Mouse (Mus musculus) adrenal gland, postnatal 4 days (tissue): Measurements from ENCODE around the gene Chd5. TPM values are rescaled to one million over a fixed set of nuclear protein-coding genes. Genes with fewer than 3 reads are reported as not detected.

Source experiments
- DNase-seq, 2 experiments: peaks; one replicate each; pipeline ENCODE4 v3.0.0; 2021 to 2022; ENCODE audit warnings: low spot score in 2 of 2, mixed read lengths in 2 of 2
- total RNA-seq, 2 experiments: library from RNA; stranded (reverse); gene quantifications; 2 replicates each; pipeline ENCODE4 v1.2.3; 2021

The Chd5 gene
- total RNA-seq, 2 experiments from 2014 or later: 19.0 to 24.7 TPM

GRCm38 (mm10) chr4:152315498-152316213 lies 22.8 kb upstream of the Chd5 start:
- no peak for DNase-seq

GRCm38 (mm10) chr4:152317631-152318033 lies 20.8 kb upstream of the Chd5 start:
- DNase-seq: no peak

GRCm38 (mm10) chr4:152318517-152319234 lies 19.8 kb upstream of the Chd5 start, which contains the start of gene Rnf207:
Gene Rnf207, minus strand, starts transcription at chr4:152318993.
- DNase-seq: peak in 1 of 2 experiments; percentile 33

- no peak for DNase-seq
Measured at GRCm38 (mm10) chr4:152321464-152321863, 17.0 kb upstream of the Chd5 start.

GRCm38 (mm10) chr4:152324641-152325562 lies 13.5 kb upstream of the Chd5 start:
- DNase-seq: no peak

- DNase-seq: peak; percentile 62 to 79
Measured at GRCm38 (mm10) chr4:152325574-152326411, 12.7 kb upstream of the Chd5 start, which contains the start of gene Rpl22. Gene Rpl22, plus strand, starts transcription at chr4:152325742.

- no peak for DNase-seq
Measured at GRCm38 (mm10) chr4:152326543-152326942, 11.9 kb upstream of the Chd5 start.

- DNase-seq: no peak
Measured at GRCm38 (mm10) chr4:152328691-152329090, 9.8 kb upstream of the Chd5 start.

- DNase-seq: peak; percentile 22 to 52
Measured at GRCm38 (mm10) chr4:152332952-152333351, 5.5 kb upstream of the Chd5 start.

GRCm38 (mm10) chr4:152333587-152333986 lies 4.9 kb upstream of the Chd5 start:
- DNase-seq: no peak

- no peak for DNase-seq
Measured at GRCm38 (mm10) chr4:152337772-152338171, 679 bp upstream of the Chd5 start.

GRCm38 (mm10) chr4:152339293-152339790 lies 891 bp downstream of the Chd5 start:
- no peak for DNase-seq

- no peak for DNase-seq
Measured at GRCm38 (mm10) chr4:152340584-152341284, 2.3 kb downstream of the Chd5 start.

- DNase-seq: no peak
Measured at GRCm38 (mm10) chr4:152343296-152343695, 4.8 kb downstream of the Chd5 start.

GRCm38 (mm10) chr4:152344651-152345050 lies 6.2 kb downstream of the Chd5 start:
- no peak for DNase-seq

- DNase-seq: peak in 1 of 2 experiments; percentile 18
Measured at GRCm38 (mm10) chr4:152345120-152345889, 6.9 kb downstream of the Chd5 start.

GRCm38 (mm10) chr4:152349837-152350381 lies 11.5 kb downstream of the Chd5 start:
- DNase-seq: no peak

- no peak for DNase-seq
Measured at GRCm38 (mm10) chr4:152350722-152351421, 12.4 kb downstream of the Chd5 start.
